Mouse (Mus musculus) lung, postnatal 0 days (tissue): ENCODE results near the gene Lrrc59.

Experiments used
- CTCF ChIP-seq: IDR thresholded peaks from 2 replicates; pipeline ENCODE4 v1.5.1; 2016; ENCODE audit warnings: antibody characterized with exemption, mild to moderate bottlenecking
- EP300 ChIP-seq: IDR thresholded peaks from 2 replicates; pipeline ENCODE4 v1.6.1; 2016; ENCODE audit warnings: antibody characterized with exemption, mild to moderate bottlenecking, control low read depth

DNA sequence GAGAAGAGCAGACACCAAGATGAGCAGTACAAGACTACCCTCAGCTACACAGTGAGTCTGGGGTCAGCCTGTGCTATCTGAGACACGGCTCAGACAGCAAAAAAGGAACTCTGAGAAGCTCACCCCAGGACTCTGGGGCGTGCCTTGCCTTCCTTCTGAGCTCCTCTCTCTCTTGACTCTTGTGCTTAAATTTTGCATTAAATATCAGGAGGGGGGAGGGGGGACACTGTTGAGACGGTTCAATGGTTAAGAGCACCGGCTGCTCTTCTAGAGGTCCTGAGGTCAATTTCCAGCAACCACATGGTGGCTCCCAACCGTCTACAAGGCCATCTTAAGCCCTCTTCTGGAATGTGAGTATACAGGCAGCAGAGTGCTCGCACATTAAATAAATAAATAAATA, 42.1 kb upstream of the Lrrc59 start:
- no peak for TF ChIP-seq CTCF
- TF ChIP-seq EP300: no peak
